9 mouse cellular contexts compared by ENCODE assay signal in the genomic region with DNA sequence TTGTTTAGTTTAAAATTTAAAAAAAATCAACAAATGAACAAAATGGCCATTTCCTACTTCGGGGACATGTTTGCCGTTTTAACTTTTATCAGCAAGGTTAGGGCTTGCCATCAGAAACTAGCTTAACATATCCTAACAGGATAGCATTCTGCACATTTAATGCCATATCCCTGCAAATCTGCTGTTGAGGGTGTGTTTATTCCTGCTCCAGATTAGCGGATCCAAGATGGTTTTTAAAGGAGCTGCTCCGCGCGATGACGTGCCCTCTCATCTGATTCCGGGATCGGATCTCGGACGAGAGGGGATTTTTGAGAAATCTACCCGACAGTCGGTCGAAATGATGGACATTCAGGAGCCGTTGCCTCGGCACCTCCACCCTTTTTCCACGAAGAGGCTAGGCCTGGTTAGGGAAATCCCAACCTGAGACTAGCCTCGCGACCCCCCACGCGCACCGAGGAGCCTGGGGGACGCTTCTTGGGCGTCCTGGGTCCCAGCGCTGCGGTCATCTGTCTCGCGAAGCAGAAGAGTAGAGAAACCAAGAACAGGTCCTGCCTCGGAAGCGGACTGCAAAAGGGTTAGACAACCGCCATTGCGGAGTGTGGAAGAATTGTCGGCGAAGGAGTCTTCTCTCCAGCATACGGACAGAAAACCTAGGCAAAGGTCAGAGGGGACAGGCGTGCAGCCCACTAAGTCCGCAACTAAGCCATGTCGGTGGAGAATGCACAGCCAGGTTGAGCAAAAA. TPM values are rescaled to one million over a fixed set of nuclear protein-coding genes. Genes with fewer than 3 reads are reported as not detected.
DNase-seq lines count a peak whose midpoint lies in the region; ATAC-seq and TF ChIP-seq lines count a peak whose summit lies in the region.
"Had no signal": no experiment of that assay in that cellular context is flagged by ENCODE, and none has a peak within 500 bp of the region (broad histone marks: within the 10 kb centered on the region; RNA-seq: fewer than 3 reads in every experiment).

No protein-coding gene starts in this region.

- TF ChIP-seq POLR2A in limb, embryonic 14.5 days (IDR thresholded peaks at IDR 0.05; ENCODE audit: borderline replicate concordance, extremely low read depth, insufficient read depth, insufficient read length) = no peak

- 2% methylated on average over 38 of the region's 38 CpGs for WGBS in heart, embryonic 11.5 days (ENCODE audit: insufficient replicate concordance)
- 1% methylated on average over 38 of the region's 38 CpGs for WGBS in forebrain, embryonic 13.5 days
- 2% methylated on average over 38 of the region's 38 CpGs for WGBS in limb, embryonic 14.5 days

- H3K9ac ChIP-seq in heart, embryonic 11.5 days (ENCODE audit: low read depth, low read length) = no peak overlapping the region
- peak overlapping the region; percentile 84 for H3K9ac ChIP-seq in forebrain, embryonic 13.5 days
- no peak overlapping the region for H3K9ac ChIP-seq in limb, embryonic 14.5 days (ENCODE audit: low read depth, low read length, severe bottlenecking)

- peaks cover 85% of the 10 kb centered on the region for H3K27me3 ChIP-seq in heart, embryonic 11.5 days (ENCODE audit: control insufficient read depth, insufficient read depth, low read length)
- H3K27me3 ChIP-seq in E14TG2a.4 (ENCODE audit: insufficient read depth, low read length) = peaks cover 27% of the 10 kb centered on the region
- no peaks in the 10 kb centered on the region for H3K27me3 ChIP-seq in forebrain, embryonic 13.5 days
- H3K27me3 ChIP-seq in limb, embryonic 14.5 days (ENCODE audit: control insufficient read depth, insufficient read depth, low read length) = peaks cover 96% of the 10 kb centered on the region

- H3K9me3 ChIP-seq in heart, embryonic 11.5 days (replicated peaks; ENCODE audit: control insufficient read depth, low read length) = no peaks in the 10 kb centered on the region
- H3K9me3 ChIP-seq in E14TG2a.4 (ENCODE audit: low read length) = no peaks in the 10 kb centered on the region
- H3K9me3 ChIP-seq in forebrain, embryonic 13.5 days (replicated peaks) = no peaks in the 10 kb centered on the region
- no peaks in the 10 kb centered on the region for H3K9me3 ChIP-seq in limb, embryonic 14.5 days (ENCODE audit: control insufficient read depth, low read length)

- H3K4me1 ChIP-seq in heart, embryonic 11.5 days (ENCODE audit: control insufficient read depth, insufficient read depth, low read length) = no peaks in the 10 kb centered on the region
- H3K4me1 ChIP-seq in E14TG2a.4 (replicated peaks; ENCODE audit: low read depth, low read length) = peaks cover 91% of the 10 kb centered on the region
- H3K4me1 ChIP-seq in forebrain, embryonic 13.5 days = peaks cover 91% of the 10 kb centered on the region
- H3K4me1 ChIP-seq in limb, embryonic 14.5 days (ENCODE audit: control insufficient read depth, insufficient read depth, low read length) = 0 out of 2 replicates have a peak, but pooled peaks cover 4% of the 10 kb centered on the region

- peak overlapping the region; percentile 36 for H3K4me3 ChIP-seq in heart, embryonic 11.5 days (ENCODE audit: low read depth, low read length)
- peak overlapping the region; percentile 79 for H3K4me3 ChIP-seq in E14TG2a.4 (replicated peaks; ENCODE audit: low read length)
- peak overlapping the region; percentile 49 for H3K4me3 ChIP-seq in forebrain, embryonic 13.5 days
- 0 out of 2 replicates have a peak overlapping the region, but pooled peaks have one; percentile 14 for H3K4me3 ChIP-seq in limb, embryonic 14.5 days (replicated peaks; ENCODE audit: low read length)

- H3K4me2 ChIP-seq in heart, embryonic 11.5 days = peak overlapping the region; percentile 64
- peak overlapping the region; percentile 87 for H3K4me2 ChIP-seq in forebrain, embryonic 13.5 days
- H3K4me2 ChIP-seq in limb, embryonic 14.5 days (replicated peaks; ENCODE audit: low read depth, low read length, severe bottlenecking) = peak overlapping the region; percentile 24

- no peak for TF ChIP-seq CTCF in E14TG2a.4 (conservative IDR thresholded peaks at IDR 0.05; ENCODE audit: low read length)

- ATAC-seq in heart, embryonic 11.5 days (replicated peaks; ENCODE audit: insufficient number of reproducible peaks, low FRiP score, low TSS enrichment) = no peak
- no peak for ATAC-seq in forebrain, embryonic 13.5 days
- no peak for ATAC-seq in limb, embryonic 14.5 days (ENCODE audit: low FRiP score, low read depth)

- H3K36me3 ChIP-seq in heart, embryonic 11.5 days (ENCODE audit: control insufficient read depth, insufficient read depth, low read length) = no peaks in the 10 kb centered on the region
- no peaks in the 10 kb centered on the region for H3K36me3 ChIP-seq in E14TG2a.4 (ENCODE audit: insufficient read depth, low read length)
- H3K36me3 ChIP-seq in forebrain, embryonic 13.5 days (ENCODE audit: poor library complexity, severe bottlenecking) = no peaks in the 10 kb centered on the region
- H3K36me3 ChIP-seq in limb, embryonic 14.5 days (ENCODE audit: control insufficient read depth, insufficient read depth, low read length) = no peaks in the 10 kb centered on the region

- no peak overlapping the region for H3K27ac ChIP-seq in heart, embryonic 11.5 days (ENCODE audit: low read depth, low read length)
- peak overlapping the region; percentile 95 for H3K27ac ChIP-seq in forebrain, embryonic 13.5 days
- H3K27ac ChIP-seq in limb, embryonic 14.5 days (replicated peaks; ENCODE audit: low read depth, low read length) = no peak overlapping the region

- DNase-seq in heart, postnatal 4 days = no peak
- no peak for DNase-seq in limb, embryonic 14.5 days (ENCODE audit: low spot score)
- DNase-seq in thymus, postnatal 4 days = no peak
- DNase-seq in thymus, postnatal 0 days (ENCODE audit: low spot score) = no peak
- no peak for DNase-seq in thymus, postnatal 25 days

RNA-seq across cellular contexts. Expression of a gene that starts 8.3 kb away (rescaled TPM):
- polyA plus RNA-seq in heart, embryonic 11.5 days (2014; fragmentation: Nextera tagmentation; extraction: Ambion mirVana) = 0.14 and 0.31 TPM in 2 replicates
- total RNA-seq in heart, postnatal 4 days (2021) = not detected
- polyA plus RNA-seq in forebrain, embryonic 13.5 days (2015; fragmentation: Nextera tagmentation; extraction: Ambion mirVana) = 41.3 and 48.4 TPM in 2 replicates
- 1.3 TPM in 2 replicates for polyA plus RNA-seq in limb, embryonic 14.5 days (2012; rRNA removed)
- polyA plus RNA-seq in limb, embryonic 14.5 days (2014; fragmentation: Nextera tagmentation; extraction: Ambion mirVana) = 0.21 and 0.35 TPM in 2 replicates
- 0.23 TPM in 1 of 2 replicates, not detected in the other for polyA plus RNA-seq in thymus, postnatal 0 days (2015; fragmentation: Nextera tagmentation; extraction: Ambion mirVana)
- total RNA-seq: megakaryocyte progenitor cell, adult 5-6 weeks had no signal

Comparison
In these comparisons a context has a peak if more than half of its experiments do, and no peak if none do; other contexts are left out.
1. H3K4me2 ChIP-seq: peak in every context shown above with its lines; median percentile 87 in forebrain, embryonic 13.5 days; 64 in heart, embryonic 11.5 days; 24 in limb, embryonic 14.5 days.
2. H3K4me3 ChIP-seq: peak in every context shown above with its lines; median percentile 79 in E14TG2a.4; 49 in forebrain, embryonic 13.5 days; 36 in heart, embryonic 11.5 days; 14 in limb, embryonic 14.5 days.
3. RNA of a gene that starts 8.3 kb away (polyA plus RNA-seq): 41.3 to 48.4 TPM in forebrain, embryonic 13.5 days; 0.21 to 1.3 TPM in limb, embryonic 14.5 days, 0.23 TPM in thymus, postnatal 0 days and 0.14 to 0.31 TPM in heart, embryonic 11.5 days; every median in the first group is over 10 times any median in the second.